Mouse (Mus musculus) myocyte (in vitro differentiated cells): ENCODE data around the gene Tnnt3. TPM values are rescaled to one million over a fixed set of nuclear protein-coding genes. Genes with fewer than 3 reads are reported as not detected.

Experiments
- H3K27me3 ChIP-seq: one replicate; pipeline ENCODE4 v1.6.1; 2011; ENCODE audit not compliant: control insufficient read depth, insufficient read depth, insufficient read length
- H3K36me3 ChIP-seq: one replicate; pipeline ENCODE4 v1.6.1; 2011; ENCODE audit not compliant: control insufficient read depth, insufficient read depth
- H3K4me2 ChIP-seq: one replicate; pipeline ENCODE4 v1.6.1; 2011; ENCODE audit warnings: low read depth, control low read depth
- H3K4me3 ChIP-seq: one replicate; pipeline ENCODE4 v1.5.1; 2011; ENCODE audit warnings: mild to moderate bottlenecking, control low read depth, moderate library complexity
- H3K79me2 ChIP-seq: one replicate; pipeline ENCODE4 v1.6.1; 2011; ENCODE audit not compliant: control insufficient read depth, insufficient read depth
- H3ac ChIP-seq: one replicate; pipeline ENCODE4 v1.6.1; 2011; ENCODE audit not compliant: control insufficient read depth, insufficient read length
- CEBPB ChIP-seq: IDR thresholded peaks from 2 replicates; pipeline ENCODE4 v1.6.1; 2011; ENCODE audit warnings: mild to moderate bottlenecking, moderate library complexity; ENCODE audit not compliant: poor library complexity, insufficient read depth, severe bottlenecking
- E2F4 ChIP-seq: IDR thresholded peaks from one replicate; pipeline ENCODE4 v1.6.1; 2011; ENCODE audit warnings: mild to moderate bottlenecking, control low read depth, moderate library complexity; ENCODE audit not compliant: insufficient read depth
- MAX ChIP-seq: IDR thresholded peaks from one replicate; pipeline ENCODE4 v1.6.1; 2011; ENCODE audit warnings: low read depth, mild to moderate bottlenecking, control low read depth
- MYOD1 ChIP-seq, 3 experiments: IDR thresholded peaks; one replicate each; pipeline ENCODE4 v1.6.1; 2011; ENCODE audit warnings: control low read depth in 2 of 3, low read depth in 2 of 3, mild to moderate bottlenecking in 2 of 3, moderate library complexity in 1 of 3; ENCODE audit not compliant: insufficient read length in 2 of 3, control insufficient read depth in 1 of 3
- MYOG ChIP-seq, 3 experiments: IDR thresholded peaks; one replicate each; pipeline ENCODE4 v1.6.1; 2011; ENCODE audit warnings: control low read depth in 2 of 3, low read depth in 2 of 3, mild to moderate bottlenecking in 2 of 3; ENCODE audit not compliant: insufficient read length in 2 of 3, control insufficient read depth in 1 of 3, insufficient read depth in 1 of 3
- POLR2A ChIP-seq: IDR thresholded peaks from one replicate; pipeline ENCODE4 v1.6.1; 2011; ENCODE audit warnings: low read depth, mild to moderate bottlenecking, control low read depth, moderate library complexity; ENCODE audit not compliant: insufficient read length
- POLR2AphosphoS2 ChIP-seq: IDR thresholded peaks from one replicate; pipeline ENCODE4 v1.6.1; 2011; ENCODE audit warnings: low read depth, control low read depth; ENCODE audit not compliant: insufficient read length
- REST ChIP-seq: IDR thresholded peaks from one replicate; pipeline ENCODE4 v1.6.1; 2011; ENCODE audit warnings: mild to moderate bottlenecking, control low read depth, moderate library complexity; ENCODE audit not compliant: insufficient read depth, insufficient read length
- SRF ChIP-seq: IDR thresholded peaks from one replicate; pipeline ENCODE4 v1.6.1; 2011; ENCODE audit warnings: low read depth; ENCODE audit not compliant: control insufficient read depth, insufficient read length
- TCF12 ChIP-seq: IDR thresholded peaks from one replicate; pipeline ENCODE4 v1.6.1; 2011; ENCODE audit warnings: mild to moderate bottlenecking, control low read depth; ENCODE audit not compliant: poor library complexity, insufficient read depth, severe bottlenecking
- TCF3 ChIP-seq: IDR thresholded peaks from one replicate; pipeline ENCODE4 v1.6.1; 2011; ENCODE audit warnings: low read depth, control low read depth; ENCODE audit not compliant: insufficient read length
- USF1 ChIP-seq: IDR thresholded peaks from one replicate; pipeline ENCODE4 v1.6.1; 2011; ENCODE audit warnings: low read depth, mild to moderate bottlenecking, control low read depth, moderate library complexity
- polyA plus RNA-seq: library from polyadenylated mRNA; unstranded; fragments of >200 nt; fragmentation: generic; extraction: Trizol; gene quantifications from one replicate; pipeline ENCODE4 v1.2.1, GENCODE M21; 2012; ENCODE audit warnings: missing spikeins

The Tnnt3 gene
- polyA plus RNA-seq, 1 experiment: 2,107 TPM

DNA sequence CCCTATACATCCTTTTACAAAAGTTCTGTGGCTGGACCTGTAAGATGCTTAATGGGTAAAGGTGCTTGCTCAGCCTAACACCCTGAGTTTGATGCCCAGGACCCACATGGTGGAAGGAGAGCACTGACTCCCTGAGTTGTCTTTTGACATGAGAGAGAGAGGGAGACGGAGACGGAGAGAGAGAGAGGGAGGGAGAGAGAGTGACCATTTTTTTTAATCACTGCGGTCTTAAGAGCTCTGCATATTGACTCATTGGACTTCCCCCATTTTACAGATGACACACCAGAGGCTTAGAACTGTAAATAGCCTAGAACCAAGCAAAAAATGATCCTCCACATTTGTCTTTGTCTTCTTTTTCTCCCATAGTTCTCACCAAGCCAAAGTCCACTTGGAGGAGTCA lies 10.6 kb upstream of the Tnnt3 start:
- Histone ChIP-seq H3K79me2 (no peaks in the 10 kb centered on the region), H3K27me3 (no peaks in the 10 kb centered on the region), H3K36me3 (peaks cover 60% of the 10 kb centered on the region), H3K4me3 (no peak overlapping the region), H3K4me2 (no peak overlapping the region), H3ac (no peak overlapping the region)
- TF ChIP-seq SRF (no peak), REST (no peak), MYOG (IDR thresholded peaks at IDR 0.05; ENCODE audit: control insufficient read depth in 1 of 3, insufficient read depth in 1 of 3, insufficient read length in 2 of 3, low read depth in 2 of 3) (no peak), MAX (no peak), POLR2AphosphoS2 (no peak), MYOD1 (IDR thresholded peaks at IDR 0.05; ENCODE audit: control insufficient read depth in 1 of 3, insufficient read length in 2 of 3, low read depth in 2 of 3) (no peak), TCF12 (no peak), USF1 (no peak), POLR2A (no peak), CEBPB (no peak), E2F4 (no peak), TCF3 (no peak)

DNA sequence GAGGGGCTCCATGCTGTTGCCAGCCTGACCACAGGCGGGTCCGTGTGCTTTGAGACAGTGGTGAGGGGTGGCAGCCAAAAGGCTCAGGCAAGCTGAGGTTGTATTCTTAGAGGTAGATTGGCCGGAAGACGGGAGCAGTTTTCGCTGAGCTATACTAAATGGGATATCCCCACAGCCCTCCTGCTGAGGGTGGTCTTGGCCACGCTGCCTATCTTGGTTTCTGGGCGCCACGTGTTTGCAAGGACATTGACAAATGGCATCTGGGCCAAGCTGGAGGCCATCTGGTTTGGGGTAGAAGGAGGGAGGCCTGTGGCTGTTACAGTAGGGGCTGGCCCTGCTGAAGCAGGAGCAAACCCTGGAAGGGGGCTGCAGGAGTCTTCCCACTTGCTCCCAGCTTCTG lies 5.1 kb upstream of the Tnnt3 start:
- TF ChIP-seq E2F4 (no peak), POLR2AphosphoS2 (no peak), CEBPB (no peak)
- H3ac ChIP-seq: no peak overlapping the region
- H3K4me3 ChIP-seq: no peak overlapping the region
- H3K27me3 ChIP-seq: no peaks in the 10 kb centered on the region
- no peak overlapping the region for H3K4me2 ChIP-seq
- peaks cover 46% of the 10 kb centered on the region for H3K36me3 ChIP-seq
- H3K79me2 ChIP-seq: no peaks in the 10 kb centered on the region

DNA sequence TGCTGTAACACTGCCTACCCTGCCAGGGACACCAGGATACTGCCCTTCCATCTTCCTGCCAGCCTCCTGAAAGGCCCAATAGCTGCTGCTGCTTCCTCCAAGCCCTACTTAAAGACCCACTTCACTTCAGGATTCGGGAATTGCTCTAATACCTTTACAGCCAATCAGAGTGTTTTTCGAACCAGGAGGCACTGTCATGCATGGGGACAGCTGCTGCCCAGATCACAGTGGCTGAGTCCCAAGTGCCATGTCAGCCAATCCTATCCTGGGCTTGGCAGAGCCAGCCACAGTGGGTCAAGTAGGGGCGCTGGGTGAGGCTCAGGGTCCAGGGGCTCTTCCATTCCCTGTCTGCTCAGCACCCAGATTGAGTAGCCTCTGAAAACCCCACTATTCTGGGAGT lies 2.5 kb upstream of the Tnnt3 start:
- H3K4me2 ChIP-seq: peak overlapping the region; percentile 12
- peaks cover 5% of the 10 kb centered on the region for H3K79me2 ChIP-seq
- no peak overlapping the region for H3K4me3 ChIP-seq
- H3ac ChIP-seq: no peak overlapping the region
- peaks cover 27% of the 10 kb centered on the region for H3K36me3 ChIP-seq
- TF ChIP-seq MYOG (IDR thresholded peaks at IDR 0.05; ENCODE audit: control insufficient read depth in 1 of 3, insufficient read depth in 1 of 3, insufficient read length in 2 of 3, low read depth in 2 of 3) (peak; percentile 51 to 77 (median 71)), CEBPB (no peak), MAX (no peak), TCF3 (no peak), POLR2A (peak; percentile 26), POLR2AphosphoS2 (peak; percentile 85), USF1 (no peak), E2F4 (no peak), MYOD1 (IDR thresholded peaks at IDR 0.05; ENCODE audit: control insufficient read depth in 1 of 3, insufficient read length in 2 of 3, low read depth in 2 of 3) (peak; percentile 17 to 88 (median 61)), TCF12 (no peak), REST (no peak), SRF (no peak)
- no peaks in the 10 kb centered on the region for H3K27me3 ChIP-seq

- H3ac ChIP-seq: no peak overlapping the region
- TF ChIP-seq POLR2A (peak; percentile 20), TCF3 (no peak), MYOG (IDR thresholded peaks at IDR 0.05; ENCODE audit: control insufficient read depth in 1 of 3, insufficient read depth in 1 of 3, insufficient read length in 2 of 3, low read depth in 2 of 3) (no peak), MYOD1 (IDR thresholded peaks at IDR 0.05; ENCODE audit: control insufficient read depth in 1 of 3, insufficient read length in 2 of 3, low read depth in 2 of 3) (no peak), MAX (no peak)
- H3K27me3 ChIP-seq: no peaks in the 10 kb centered on the region
- H3K36me3 ChIP-seq: peaks cover 22% of the 10 kb centered on the region
- H3K79me2 ChIP-seq: peaks cover 5% of the 10 kb centered on the region
- no peak overlapping the region for H3K4me3 ChIP-seq
- H3K4me2 ChIP-seq: no peak overlapping the region
Measured at GRCm38 (mm10) chr7:142496800-142497199, 1.8 kb upstream of the Tnnt3 start.

DNA sequence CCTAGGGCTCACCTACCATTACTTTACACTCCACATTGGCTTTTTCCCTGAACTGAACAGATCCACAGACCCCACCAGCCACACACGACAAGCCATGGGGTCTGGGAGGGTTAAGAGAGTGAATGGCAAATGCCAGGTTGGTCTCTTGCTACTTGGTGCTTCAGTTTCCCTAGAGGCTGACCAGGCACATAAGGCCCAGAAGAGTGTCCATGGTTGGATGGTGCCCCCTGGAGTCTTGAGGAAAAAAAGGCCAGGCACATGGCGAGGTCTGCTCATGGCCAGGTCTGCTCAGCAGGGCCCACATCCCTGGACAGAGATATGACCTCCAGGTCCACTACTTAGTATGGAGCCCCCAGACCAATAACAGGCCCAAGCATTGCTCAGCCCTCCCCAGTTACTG lies 861 bp upstream of the Tnnt3 start:
- Histone ChIP-seq H3K27me3 (no peaks in the 10 kb centered on the region), H3K4me2 (peak overlapping the region; percentile 88), H3K36me3 (peaks cover 23% of the 10 kb centered on the region), H3K79me2 (peaks cover 6% of the 10 kb centered on the region), H3ac (no peak overlapping the region), H3K4me3 (no peak overlapping the region)
- TF ChIP-seq POLR2AphosphoS2 (peak; percentile 67), USF1 (no peak), CEBPB (no peak)
